Mouse (Mus musculus) forebrain, embryonic 15.5 days (tissue): ENCODE data around the gene Gjd3. TPM values are rescaled to one million over a fixed set of nuclear protein-coding genes. Genes with fewer than 3 reads are reported as not detected.
"Not testable (repeated sequence)": the region's sequence is repeated elsewhere in the genome, so short reads cannot be mapped to it uniquely, and the experiment has no call there.

Experiments used
- ATAC-seq: fragments of 200-750 bp; cut with Nextera tagmentation; replicated peaks from 2 replicates; pipeline ENCODE4 v1.8.0; 2017; ENCODE audit warnings: mild to moderate bottlenecking, moderate TSS enrichment, moderate library complexity
- H3K27ac ChIP-seq: fragments of 300-500 bp; sonication (generic); replicated peaks from 2 replicates; pipeline ENCODE4 v1.5.1; 2015; ENCODE audit warnings: mild to moderate bottlenecking, inconsistent platforms
- H3K27me3 ChIP-seq: fragments of 300-500 bp; sonication (generic); 2 replicates; pipeline ENCODE4 v1.6.1; 2015; ENCODE audit warnings: inconsistent platforms
- H3K36me3 ChIP-seq: fragments of 300-500 bp; sonication (generic); 2 replicates; pipeline ENCODE4 v1.6.1; 2015; ENCODE audit warnings: mild to moderate bottlenecking, inconsistent platforms
- H3K4me1 ChIP-seq: fragments of 300-500 bp; sonication (generic); 2 replicates; pipeline ENCODE4 v1.6.1; 2015; ENCODE audit warnings: inconsistent platforms
- H3K4me2 ChIP-seq: fragments of 300-500 bp; sonication (generic); replicated peaks from 2 replicates; pipeline ENCODE4 v1.6.1; 2015; ENCODE audit warnings: mild to moderate bottlenecking, inconsistent platforms
- H3K4me3 ChIP-seq: fragments of 300-500 bp; sonication (generic); 2 replicates; pipeline ENCODE4 v1.5.1; 2015; ENCODE audit warnings: mild to moderate bottlenecking, inconsistent platforms
- H3K9ac ChIP-seq: fragments of 300-500 bp; sonication (generic); replicated peaks from 2 replicates; pipeline ENCODE4 v1.6.1; 2015; ENCODE audit warnings: mild to moderate bottlenecking, inconsistent platforms
- H3K9me3 ChIP-seq: fragments of 300-500 bp; sonication (generic); 2 replicates; pipeline ENCODE4 v1.6.1; 2016; ENCODE audit warnings: inconsistent platforms
- WGBS: fragments of 180-500 bp; shearing (Covaris S2); methylation state at CpG from one replicate; pipeline ENCODE4 v1.1.7; 2015; ENCODE audit warnings: mixed read lengths; 5-methylcytosine and 5-hydroxymethylcytosine counted together
- polyA plus RNA-seq: library from polyadenylated mRNA; unstranded; fragments of >200 nt; fragmentation: Nextera tagmentation; extraction: Ambion mirVana; gene quantifications from 2 replicates; pipeline ENCODE4 v1.2.1, GENCODE M21; 2015

Gene Gjd3
- polyA plus RNA-seq, 1 experiment from 2014 or later: 0.62 TPM

GRCm38 (mm10) chr11:99006788-99007187, 24.0 kb upstream of the Gjd3 start:
- H3K27me3 ChIP-seq: no peaks in the 10 kb centered on the region
- H3K9ac ChIP-seq: no peak overlapping the region
- H3K4me2 ChIP-seq: no peak overlapping the region
- no peak overlapping the region for H3K4me3 ChIP-seq
- H3K9me3 ChIP-seq: no peaks in the 10 kb centered on the region
- 92% methylated on average over 9 of the region's 9 CpGs for WGBS
- ATAC-seq: no peak
- H3K4me1 ChIP-seq: no peaks in the 10 kb centered on the region
- no peak overlapping the region for H3K27ac ChIP-seq
- peaks cover 43% of the 10 kb centered on the region for H3K36me3 ChIP-seq

GRCm38 (mm10) chr11:98999243-98999642, 16.4 kb upstream of the Gjd3 start:
- Histone ChIP-seq H3K27ac (no peak overlapping the region), H3K4me2 (no peak overlapping the region), H3K9me3 (no peaks in the 10 kb centered on the region), H3K9ac (no peak overlapping the region), H3K4me1 (no peaks in the 10 kb centered on the region), H3K27me3 (no peaks in the 10 kb centered on the region), H3K36me3 (peaks cover 49% of the 10 kb centered on the region), H3K4me3 (no peak overlapping the region)
- 92% methylated on average over 11 of the region's 11 CpGs for WGBS
- no peak for ATAC-seq

GRCm38 (mm10) chr11:98998776-98999175, 16.0 kb upstream of the Gjd3 start:
- no peak for ATAC-seq
- H3K27ac ChIP-seq: no peak overlapping the region
- no peak overlapping the region for H3K4me3 ChIP-seq
- H3K36me3 ChIP-seq: peaks cover 50% of the 10 kb centered on the region
- H3K4me1 ChIP-seq: no peaks in the 10 kb centered on the region
- no peaks in the 10 kb centered on the region for H3K9me3 ChIP-seq
- no peak overlapping the region for H3K4me2 ChIP-seq
- H3K9ac ChIP-seq: no peak overlapping the region
- no peaks in the 10 kb centered on the region for H3K27me3 ChIP-seq

- H3K9me3 ChIP-seq: no peaks in the 10 kb centered on the region
- no peaks in the 10 kb centered on the region for H3K27me3 ChIP-seq
- H3K4me3 ChIP-seq: no peak overlapping the region
- H3K27ac ChIP-seq: no peak overlapping the region
- no peak overlapping the region for H3K9ac ChIP-seq
- peaks cover 52% of the 10 kb centered on the region for H3K36me3 ChIP-seq
- ATAC-seq: no peak
- no peak overlapping the region for H3K4me2 ChIP-seq
- WGBS: 98% methylated on average over 4 of the region's 4 CpGs
- H3K4me1 ChIP-seq: no peaks in the 10 kb centered on the region
Measured at GRCm38 (mm10) chr11:98997659-98998058, 14.8 kb upstream of the Gjd3 start.

GRCm38 (mm10) chr11:98995987-98996386, 13.2 kb upstream of the Gjd3 start:
- no peak for ATAC-seq
- Histone ChIP-seq H3K4me3 (no peak overlapping the region), H3K36me3 (peaks cover 41% of the 10 kb centered on the region), H3K4me2 (no peak overlapping the region), H3K27me3 (no peaks in the 10 kb centered on the region), H3K9me3 (no peaks in the 10 kb centered on the region), H3K27ac (no peak overlapping the region), H3K9ac (no peak overlapping the region), H3K4me1 (no peaks in the 10 kb centered on the region)
- 90% methylated on average over 7 of the region's 7 CpGs for WGBS

- H3K36me3 ChIP-seq: peaks cover 23% of the 10 kb centered on the region
- H3K27me3 ChIP-seq: no peaks in the 10 kb centered on the region
- H3K9me3 ChIP-seq: no peaks in the 10 kb centered on the region
- no peak overlapping the region for H3K9ac ChIP-seq
- no peak for ATAC-seq
- no peaks in the 10 kb centered on the region for H3K4me1 ChIP-seq
- H3K4me2 ChIP-seq: no peak overlapping the region
- no peak overlapping the region for H3K4me3 ChIP-seq
- no peak overlapping the region for H3K27ac ChIP-seq
- WGBS: 87% methylated on average over 6 of the region's 6 CpGs
Measured at GRCm38 (mm10) chr11:98990866-98991265, 8.1 kb upstream of the Gjd3 start.

- H3K9me3 ChIP-seq, H3K4me2 ChIP-seq, H3K36me3 ChIP-seq, H3K9ac ChIP-seq, H3K27ac ChIP-seq, H3K4me1 ChIP-seq, H3K4me3 ChIP-seq, H3K27me3 ChIP-seq, ATAC-seq: not testable (repeated sequence)
- 94% methylated on average over 6 of the region's 6 CpGs for WGBS
Measured at GRCm38 (mm10) chr11:98988260-98988659, 5.4 kb upstream of the Gjd3 start.

GRCm38 (mm10) chr11:98985542-98985941, 2.7 kb upstream of the Gjd3 start:
- Histone ChIP-seq H3K4me2 (no peak overlapping the region), H3K36me3 (no peaks in the 10 kb centered on the region; the same call in 1 of the 2 replicates), H3K27me3 (peaks cover 6% of the 10 kb centered on the region; the same call in 1 of the 2 replicates), H3K9me3 (no peaks in the 10 kb centered on the region), H3K4me1 (peaks cover 11% of the 10 kb centered on the region), H3K9ac (no peak overlapping the region), H3K4me3 (no peak overlapping the region), H3K27ac (no peak overlapping the region)
- 91% methylated on average over 7 of the region's 7 CpGs for WGBS
- no peak for ATAC-seq

GRCm38 (mm10) chr11:98983551-98983950, 735 bp upstream of the Gjd3 start:
- H3K27me3 ChIP-seq: peaks cover 7% of the 10 kb centered on the region
- no peak overlapping the region for H3K9ac ChIP-seq
- peaks cover 11% of the 10 kb centered on the region for H3K4me1 ChIP-seq
- no peaks in the 10 kb centered on the region; the same call in 1 of the 2 replicates for H3K36me3 ChIP-seq
- no peak for ATAC-seq
- H3K9me3 ChIP-seq: no peaks in the 10 kb centered on the region
- peak overlapping the region; percentile 78 for H3K4me2 ChIP-seq
- WGBS: 48% methylated on average over 8 of the region's 8 CpGs
- H3K27ac ChIP-seq: no peak overlapping the region
- H3K4me3 ChIP-seq: peak overlapping the region; percentile 50; the same call in 1 of the 2 replicates

GRCm38 (mm10) chr11:98981997-98982772, 631 bp downstream of the Gjd3 start:
- WGBS: under 1% methylated on average over 94 of the region's 94 CpGs
- Histone ChIP-seq H3K9ac (peak overlapping the region; percentile 54), H3K4me2 (peak overlapping the region; percentile 78), H3K36me3 (no peaks in the 10 kb centered on the region), H3K4me3 (peak overlapping the region; percentile 50), H3K4me1 (peaks cover 11% of the 10 kb centered on the region), H3K9me3 (no peaks in the 10 kb centered on the region), H3K27me3 (peaks cover 7% of the 10 kb centered on the region), H3K27ac (peak overlapping the region; percentile 83)
- ATAC-seq: peak; percentile 72

- H3K27me3 ChIP-seq: peaks cover 7% of the 10 kb centered on the region
- WGBS: 33% methylated on average over 20 of the region's 20 CpGs
Measured at GRCm38 (mm10) chr11:98981289-98981996, 1.4 kb downstream of the Gjd3 start.

GRCm38 (mm10) chr11:98979356-98979755, 3.5 kb downstream of the Gjd3 start:
- ATAC-seq: no peak
- Histone ChIP-seq H3K4me2 (no peak overlapping the region), H3K27ac (no peak overlapping the region), H3K9ac (no peak overlapping the region), H3K27me3 (peaks cover 7% of the 10 kb centered on the region), H3K36me3 (no peaks in the 10 kb centered on the region), H3K4me1 (peaks cover 11% of the 10 kb centered on the region), H3K9me3 (no peaks in the 10 kb centered on the region), H3K4me3 (no peak overlapping the region)
- WGBS: 85% methylated on average over 4 of the region's 5 CpGs

More at GRCm38 (mm10) chr11:98981289-98981996, 1.4 kb downstream of the Gjd3 start:
- Histone ChIP-seq H3K9ac (peak overlapping the region; percentile 54), H3K4me2 (peak overlapping the region; percentile 78), H3K36me3 (no peaks in the 10 kb centered on the region), H3K4me3 (peak overlapping the region; percentile 50), H3K27ac (peak overlapping the region; percentile 83), H3K9me3 (no peaks in the 10 kb centered on the region), H3K4me1 (peaks cover 11% of the 10 kb centered on the region)
- peak; percentile 26; the same call in 1 of the 2 replicates for ATAC-seq
